In the genomic region with DNA sequence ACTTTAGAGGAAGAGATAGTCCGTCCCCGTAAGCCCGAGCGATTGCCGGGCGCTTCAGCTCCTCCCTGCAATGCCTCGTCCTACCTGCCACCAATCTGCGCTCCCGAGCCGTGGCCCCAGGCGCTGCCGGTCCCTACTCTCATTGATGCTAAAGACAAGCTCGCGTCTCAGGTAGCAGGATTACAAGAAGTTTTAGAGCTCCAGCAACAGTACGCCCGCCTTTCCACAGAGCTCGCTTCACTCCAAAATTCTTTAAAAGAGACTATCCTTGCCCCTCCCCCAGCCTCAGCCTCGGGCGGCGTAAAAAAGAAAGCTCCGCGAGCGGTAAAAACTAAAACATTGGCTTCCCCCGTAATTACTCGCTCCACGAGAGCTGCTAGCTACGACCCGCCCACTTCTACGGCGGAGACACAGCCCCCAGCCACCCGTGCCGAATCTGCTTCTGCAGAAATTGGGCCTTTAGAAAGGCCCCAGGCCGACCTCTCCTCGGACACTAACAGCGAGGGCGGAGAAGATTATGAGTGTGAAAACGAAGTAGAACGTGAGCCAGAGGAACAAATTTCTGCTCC, we compare ENCODE assay signal across 8 mouse cellular contexts. TPM values are rescaled to one million over a fixed set of nuclear protein-coding genes. Genes with fewer than 3 reads are reported as not detected.
DNase-seq lines count a peak whose midpoint lies in the region; ATAC-seq and TF ChIP-seq lines count a peak whose summit lies in the region.

No protein-coding gene starts in this region.

- H3K36me3 ChIP-seq in hindbrain, embryonic 16.5 days (ENCODE audit: control insufficient read depth, insufficient read depth, low read length), result no peaks in the 10 kb centered on the region
- no peaks in the 10 kb centered on the region for H3K36me3 ChIP-seq in megakaryocyte, embryonic 14.5 days (replicated peaks; ENCODE audit: low read length)

- intact Hi-C loops in gastrocnemius, adult 2 months (cut with DNase I), result loop anchor here (2.0 to 10.0 kb wide), 2 partner anchors 137 to 189 kb away; a partner anchor contains a TSS
- intact Hi-C loops in left cerebral cortex, postnatal 10 days (cut with DNase I), result no loop called here

- peaks cover 10% of the 10 kb centered on the region for H3K4me1 ChIP-seq in hindbrain, embryonic 16.5 days (ENCODE audit: control insufficient read depth, insufficient read depth, low read depth, low read length)
- H3K4me1 ChIP-seq in megakaryocyte, embryonic 14.5 days, result peaks cover 26% of the 10 kb centered on the region

- no peaks in the 10 kb centered on the region for H3K27me3 ChIP-seq in hindbrain, embryonic 16.5 days (replicated peaks; ENCODE audit: control insufficient read depth, insufficient read depth, low read length)
- H3K27me3 ChIP-seq in megakaryocyte, embryonic 14.5 days (replicated peaks), result peaks cover 38% of the 10 kb centered on the region

- H3K27ac ChIP-seq in gastrocnemius, adult 2 months, result peak overlapping the region; percentile 89
- peak overlapping the region; percentile 68 for H3K27ac ChIP-seq in hindbrain, embryonic 16.5 days (ENCODE audit: low read depth, low read length)

- ATAC-seq in activated CD4-positive, CD25-positive, alpha-beta regulatory T cell, adult 4 months, result peak; percentile 74
- peak; percentile 70 for ATAC-seq in hindbrain, embryonic 16.5 days

- no peaks in the 10 kb centered on the region for H3K9me3 ChIP-seq in hindbrain, embryonic 16.5 days (ENCODE audit: control insufficient read depth, low read length)
- no peaks in the 10 kb centered on the region for H3K9me3 ChIP-seq in megakaryocyte, embryonic 14.5 days

- peak overlapping the region; percentile 93 for H3K4me2 ChIP-seq in hindbrain, embryonic 16.5 days (ENCODE audit: low read length)

- under 1% methylated on average over 38 of the region's 38 CpGs for WGBS in hindbrain, embryonic 16.5 days

- DNase-seq in cerebellum, postnatal 25 days, result peak; percentile 72 to 74
- peak; percentile 70 for DNase-seq in gastrocnemius, adult 2 months
- DNase-seq in left cerebral cortex, postnatal 10 days (ENCODE audit: extremely low spot score in 1 of 2, low spot score in 2 of 2), result peak; percentile 16 to 70
- peak; percentile 37 to 40 for DNase-seq in right cerebral cortex, adult 2 months (ENCODE audit: low spot score in 2 of 2)
- DNase-seq in urinary bladder, postnatal 36 days (ENCODE audit: low spot score in 2 of 2), result peak; percentile 43 to 52

- H3K4me3 ChIP-seq in gastrocnemius, adult 2 months, result peak overlapping the region; percentile 87
- H3K4me3 ChIP-seq in hindbrain, embryonic 16.5 days (ENCODE audit: low read length), result peak overlapping the region; percentile 71
- H3K4me3 ChIP-seq in megakaryocyte, embryonic 14.5 days (replicated peaks), result peak overlapping the region; percentile 92

- TF ChIP-seq CTCF in gastrocnemius, adult 2 months (IDR thresholded peaks at IDR 0.05), result peak; percentile 46

- H3K9ac ChIP-seq in hindbrain, embryonic 16.5 days (ENCODE audit: low read depth, low read length), result peak overlapping the region; percentile 62

RNA-seq across cellular contexts. Expression of a gene that starts 9.9 kb away (rescaled TPM):
- polyA plus RNA-seq in activated CD4-positive, CD25-positive, alpha-beta regulatory T cell, adult 4 months (2017; shearing (Covaris generic)), result not detected
- total RNA-seq in gastrocnemius, adult 2 months (2021), result not detected
- not detected in 2 replicates for polyA plus RNA-seq in hindbrain, embryonic 16.5 days (2015; fragmentation: Nextera tagmentation; extraction: Ambion mirVana)
- total RNA-seq in left cerebral cortex, postnatal 10 days (2021), result not detected
- polyA plus RNA-seq in megakaryocyte, embryonic 14.5 days (2012; ENCODE audit: insufficient read depth, low replicate concordance), result not detected in 2 replicates

RNA-seq across cellular contexts. Expression of a gene that starts 12.8 kb away (rescaled TPM):
- not detected for polyA plus RNA-seq in activated CD4-positive, CD25-positive, alpha-beta regulatory T cell, adult 4 months (2017; shearing (Covaris generic))
- not detected for total RNA-seq in gastrocnemius, adult 2 months (2021)
- polyA plus RNA-seq in hindbrain, embryonic 16.5 days (2015; fragmentation: Nextera tagmentation; extraction: Ambion mirVana), result not detected in 2 replicates
- not detected for total RNA-seq in left cerebral cortex, postnatal 10 days (2021)
- not detected in 2 replicates for polyA plus RNA-seq in megakaryocyte, embryonic 14.5 days (2012; ENCODE audit: insufficient read depth, low replicate concordance)

RNA-seq across cellular contexts. Expression of a gene that starts 19.2 kb away (rescaled TPM):
- polyA plus RNA-seq in activated CD4-positive, CD25-positive, alpha-beta regulatory T cell, adult 4 months (2017; shearing (Covaris generic)), result not detected
- not detected for total RNA-seq in gastrocnemius, adult 2 months (2021)
- polyA plus RNA-seq in hindbrain, embryonic 16.5 days (2015; fragmentation: Nextera tagmentation; extraction: Ambion mirVana), result not detected in 2 replicates
- total RNA-seq in left cerebral cortex, postnatal 10 days (2021), result not detected
- polyA plus RNA-seq in megakaryocyte, embryonic 14.5 days (2012; ENCODE audit: insufficient read depth, low replicate concordance), result not detected in 2 replicates

RNA-seq across cellular contexts. Expression of a gene that starts 26.0 kb away (rescaled TPM):
- polyA plus RNA-seq in activated CD4-positive, CD25-positive, alpha-beta regulatory T cell, adult 4 months (2017; shearing (Covaris generic)), result not detected
- not detected for total RNA-seq in gastrocnemius, adult 2 months (2021)
- polyA plus RNA-seq in hindbrain, embryonic 16.5 days (2015; fragmentation: Nextera tagmentation; extraction: Ambion mirVana), result not detected in 2 replicates
- total RNA-seq in left cerebral cortex, postnatal 10 days (2021), result not detected
- not detected in 2 replicates for polyA plus RNA-seq in megakaryocyte, embryonic 14.5 days (2012; ENCODE audit: insufficient read depth, low replicate concordance)

RNA-seq across cellular contexts. Expression of a gene that starts 43.2 kb away (rescaled TPM):
- not detected for polyA plus RNA-seq in activated CD4-positive, CD25-positive, alpha-beta regulatory T cell, adult 4 months (2017; shearing (Covaris generic))
- total RNA-seq in gastrocnemius, adult 2 months (2021), result not detected
- polyA plus RNA-seq in hindbrain, embryonic 16.5 days (2015; fragmentation: Nextera tagmentation; extraction: Ambion mirVana), result not detected in 2 replicates
- total RNA-seq in left cerebral cortex, postnatal 10 days (2021), result not detected
- polyA plus RNA-seq in megakaryocyte, embryonic 14.5 days (2012; ENCODE audit: insufficient read depth, low replicate concordance), result not detected in 2 replicates

Comparison
In these comparisons a context has a peak if more than half of its experiments do, and no peak if none do; other contexts are left out.
1. Peak in every context shown above with its lines: DNase-seq, ATAC-seq, H3K4me3 ChIP-seq and H3K27ac ChIP-seq.